Mouse (Mus musculus) urinary bladder, postnatal 14 days (tissue): ENCODE measurements at regions not wholly inside any gene's neighbourhood (a gene's known extent, or its start where the extent isn't known, plus 50 kb on each side); places are given as distances from the start of the nearest gene placed in this dataset.

Experiments
- DNase-seq: peaks from one replicate; pipeline ENCODE4 v3.0.0; 2021; ENCODE audit warnings: low spot score

- no peak for DNase-seq
Observed at GRCm38 (mm10) chr4:82089657-82090056, 615.9 kb downstream of the Nfib start.

- no peak for DNase-seq
Observed at GRCm38 (mm10) chr4:82083519-82083918, 622.0 kb downstream of the Nfib start.

GRCm38 (mm10) chr4:82068050-82068449, 625.4 kb upstream of the Mpdz start:
- no peak for DNase-seq

GRCm38 (mm10) chr4:82065641-82066358, 623.2 kb upstream of the Mpdz start:
- no peak for DNase-seq

- DNase-seq, result no peak
Observed at GRCm38 (mm10) chr4:82062726-82063125, 620.1 kb upstream of the Mpdz start.

GRCm38 (mm10) chr4:82056671-82057070, 614.1 kb upstream of the Mpdz start:
- DNase-seq, result no peak

- no peak for DNase-seq
Observed at GRCm38 (mm10) chr4:82048171-82048570, 605.6 kb upstream of the Mpdz start.

GRCm38 (mm10) chr4:82037473-82037872, 594.9 kb upstream of the Mpdz start:
- no peak for DNase-seq

GRCm38 (mm10) chr4:82035074-82035703, 592.6 kb upstream of the Mpdz start:
- no peak for DNase-seq

- DNase-seq, result no peak
Observed at GRCm38 (mm10) chr4:82029237-82029636, 586.6 kb upstream of the Mpdz start.

GRCm38 (mm10) chr4:82027447-82027881, 584.8 kb upstream of the Mpdz start:
- no peak for DNase-seq

GRCm38 (mm10) chr4:82001406-82001732, 558.8 kb upstream of the Mpdz start:
- no peak for DNase-seq

GRCm38 (mm10) chr4:82000590-82001405, 558.2 kb upstream of the Mpdz start:
- no peak for DNase-seq

GRCm38 (mm10) chr4:81999654-82000314, 557.2 kb upstream of the Mpdz start:
- DNase-seq, result no peak

- DNase-seq, result no peak
Observed at GRCm38 (mm10) chr4:81999093-81999492, 556.5 kb upstream of the Mpdz start.

- no peak for DNase-seq
Observed at GRCm38 (mm10) chr4:81996445-81996844, 553.8 kb upstream of the Mpdz start.

- no peak for DNase-seq
Observed at GRCm38 (mm10) chr4:81995243-81995642, 552.6 kb upstream of the Mpdz start.

GRCm38 (mm10) chr4:81988796-81989195, 546.2 kb upstream of the Mpdz start:
- no peak for DNase-seq

- DNase-seq, result no peak
Observed at GRCm38 (mm10) chr4:81986616-81987015, 544.0 kb upstream of the Mpdz start.

- no peak for DNase-seq
Observed at GRCm38 (mm10) chr4:81981811-81982210, 539.2 kb upstream of the Mpdz start.

GRCm38 (mm10) chr4:81970472-81970871, 527.9 kb upstream of the Mpdz start:
- peak; percentile 8 for DNase-seq

- no peak for DNase-seq
Observed at GRCm38 (mm10) chr4:81969621-81970115, 527.1 kb upstream of the Mpdz start.
